Mouse (Mus musculus) embryonic fibroblast, embryonic 13.5 days (primary cell): ENCODE results near the gene Rftn1. TPM values are rescaled to one million over a fixed set of nuclear protein-coding genes. Genes with fewer than 3 reads are reported as not detected.

Experiments
- H3K27ac ChIP-seq: 2 replicates; pipeline ENCODE4 v1.5.1; 2012; ENCODE audit warnings: low read length, control low read depth, inconsistent platforms; ENCODE audit not compliant: insufficient read depth
- H3K4me1 ChIP-seq: 2 replicates; pipeline ENCODE4 v1.6.1; 2011; ENCODE audit warnings: low read length; ENCODE audit not compliant: control insufficient read depth, insufficient read depth
- H3K4me3 ChIP-seq: 2 replicates; pipeline ENCODE4 v1.5.1; 2011; ENCODE audit warnings: mild to moderate bottlenecking, control low read depth, low read length; ENCODE audit not compliant: insufficient read depth
- CTCF ChIP-seq: IDR thresholded peaks from 2 replicates; pipeline ENCODE4 v1.5.1; 2011; ENCODE audit warnings: mild to moderate bottlenecking, control low read depth, low read length, moderate library complexity, borderline replicate concordance; ENCODE audit not compliant: insufficient read depth
- POLR2A ChIP-seq: IDR thresholded peaks from 2 replicates; pipeline ENCODE4 v1.6.1; 2011; ENCODE audit warnings: low read depth, mild to moderate bottlenecking, control low read depth, low read length, moderate library complexity
- polyA plus RNA-seq: library from polyadenylated mRNA; stranded (reverse); fragments of >200 nt; gene quantifications from 2 replicates; pipeline ENCODE4 v1.2.4, GENCODE M21; 2011; ENCODE audit warnings: low read depth; ENCODE audit not compliant: missing spikeins, insufficient read length

Gene Rftn1
- polyA plus RNA-seq, 1 experiment: 15.1 TPM

DNA sequence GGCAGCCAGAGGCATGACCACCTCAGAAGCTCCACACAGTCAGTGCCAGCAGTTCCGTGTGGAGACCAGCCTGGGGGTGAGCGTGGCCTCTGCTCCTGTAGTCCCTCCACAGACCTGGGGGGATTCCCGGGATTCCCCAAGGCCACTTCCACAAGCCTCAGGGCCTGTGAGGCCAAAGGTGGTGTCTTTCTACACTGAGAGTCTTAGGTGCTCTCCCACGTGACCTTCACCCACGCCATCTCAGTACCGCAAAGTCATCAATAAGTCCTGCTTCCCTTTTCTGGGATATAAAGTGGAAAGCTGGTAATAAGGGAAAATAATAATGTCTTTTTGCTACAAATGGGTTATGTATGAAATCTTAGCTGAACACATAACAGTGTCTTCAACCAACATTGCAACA, 92.2 kb downstream of the Rftn1 start:
- Histone ChIP-seq H3K4me3 (no peak overlapping the region), H3K4me1 (peaks cover 2% of the 10 kb centered on the region), H3K27ac (no peak overlapping the region)
- TF ChIP-seq POLR2A: no peak
- TF ChIP-seq CTCF: no peak

DNA sequence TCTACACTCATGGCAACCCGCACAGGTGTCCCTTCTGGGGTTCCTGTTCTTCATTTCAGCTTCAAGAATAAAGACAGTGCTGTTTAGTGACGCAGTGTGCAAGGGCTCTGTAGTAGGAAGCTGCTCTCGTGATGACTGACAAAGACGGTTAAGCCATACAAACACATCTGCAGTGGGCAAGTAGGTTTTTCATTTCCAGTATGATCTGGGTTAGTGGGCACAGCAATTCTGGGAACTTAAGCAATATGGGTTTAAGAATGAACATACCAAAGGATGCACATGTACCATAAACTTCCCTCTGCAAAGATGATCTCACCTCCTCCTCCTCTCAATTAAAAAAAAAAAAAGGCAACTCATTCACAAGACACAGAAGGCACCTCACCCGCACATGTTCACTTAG, 92.6 kb downstream of the Rftn1 start:
- TF ChIP-seq CTCF (no peak), POLR2A (no peak)
- Histone ChIP-seq H3K27ac (no peak overlapping the region), H3K4me1 (peaks cover 2% of the 10 kb centered on the region), H3K4me3 (no peak overlapping the region)

DNA sequence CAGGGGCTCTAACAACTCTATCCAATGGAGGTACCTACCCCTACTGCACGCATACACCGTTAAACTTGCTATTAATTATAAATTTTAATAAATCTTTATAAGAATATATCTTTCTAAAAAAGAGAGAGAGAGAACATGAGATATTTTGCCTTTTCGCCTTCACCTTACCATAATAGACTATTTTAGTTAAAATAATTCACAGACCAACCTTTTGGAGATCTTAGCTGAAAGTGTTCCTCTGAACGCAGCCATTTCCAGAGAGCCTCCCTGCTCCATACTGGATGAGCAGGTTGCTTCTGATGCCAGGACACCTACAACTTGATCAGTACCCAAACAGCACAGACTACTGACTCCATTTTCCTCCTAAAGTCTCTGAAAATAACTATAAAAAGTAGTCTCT, 94.2 kb downstream of the Rftn1 start:
- Histone ChIP-seq H3K4me3 (no peak overlapping the region), H3K4me1 (no peaks in the 10 kb centered on the region; the same call in none of the 2 replicates), H3K27ac (no peak overlapping the region)
- no peak for TF ChIP-seq POLR2A
- TF ChIP-seq CTCF: no peak

DNA sequence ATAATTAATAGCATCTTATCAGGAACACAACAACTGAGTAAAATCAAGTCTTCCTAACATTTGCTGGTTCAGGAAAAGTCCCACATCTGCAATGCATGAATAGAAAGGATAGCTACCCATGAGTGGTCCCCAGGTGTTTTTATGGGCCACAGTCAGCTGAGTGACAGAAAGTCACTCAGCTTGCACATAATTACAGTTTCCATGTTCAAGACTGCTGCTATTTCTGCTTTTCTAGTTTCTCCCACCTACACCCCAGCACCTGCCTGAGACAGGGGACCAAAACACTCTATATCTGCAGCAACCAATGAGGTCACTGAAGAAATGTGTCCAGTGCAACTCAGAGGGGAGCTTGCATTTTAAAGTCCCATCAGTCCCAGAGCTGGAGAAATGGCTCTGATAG, 95.9 kb downstream of the Rftn1 start:
- TF ChIP-seq POLR2A (no peak), CTCF (no peak)
- H3K4me3 ChIP-seq: no peak overlapping the region
- no peak overlapping the region for H3K27ac ChIP-seq

DNA sequence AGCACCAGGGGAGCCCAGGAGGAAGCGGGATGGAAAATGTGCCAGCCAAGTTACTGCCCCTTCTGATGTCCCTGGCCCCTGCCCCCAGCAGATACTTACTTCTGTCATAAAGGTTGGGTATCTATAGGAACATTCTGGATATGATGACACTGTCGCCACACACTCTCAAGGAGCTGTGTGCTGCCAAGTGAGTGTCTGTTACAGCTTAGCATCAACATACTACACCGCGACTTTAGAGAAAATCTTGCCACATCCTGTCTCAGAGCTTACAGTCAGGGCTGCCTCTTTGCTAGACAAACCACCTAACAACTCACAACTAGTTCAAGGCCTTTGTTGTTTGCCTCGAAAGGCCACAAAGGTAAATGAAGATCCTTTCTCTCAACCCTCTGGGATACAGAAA, 96.4 kb downstream of the Rftn1 start:
- Histone ChIP-seq H3K4me1 (no peaks in the 10 kb centered on the region; the same call in none of the 2 replicates), H3K4me3 (no peak overlapping the region), H3K27ac (no peak overlapping the region)
- TF ChIP-seq POLR2A (no peak), CTCF (no peak)

More for the DNA sequence above, 95.9 kb downstream of the Rftn1 start:
- no peaks in the 10 kb centered on the region; the same call in none of the 2 replicates for H3K4me1 ChIP-seq

DNA sequence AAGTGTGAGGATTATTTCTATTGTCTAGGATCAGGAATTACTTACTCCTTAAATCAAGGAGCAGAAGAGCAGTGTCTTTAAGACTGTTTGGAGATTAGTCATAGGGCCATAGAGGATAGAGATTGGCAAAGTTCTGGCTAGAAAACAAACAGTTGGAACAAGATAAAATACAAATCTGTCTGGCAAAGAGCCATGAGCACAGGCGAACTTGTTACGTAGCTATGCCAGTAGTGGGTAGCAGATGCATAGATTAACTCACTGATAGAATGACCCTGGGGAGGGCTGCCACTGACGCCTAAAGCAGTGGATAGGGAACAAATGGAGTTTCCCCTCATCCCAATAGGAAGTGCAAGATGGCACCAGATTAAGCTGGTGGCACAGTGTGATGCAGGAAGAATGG, 97.1 kb downstream of the Rftn1 start:
- no peak overlapping the region for H3K27ac ChIP-seq
- no peaks in the 10 kb centered on the region; the same call in none of the 2 replicates for H3K4me1 ChIP-seq
- TF ChIP-seq CTCF (no peak), POLR2A (no peak)
- no peak overlapping the region for H3K4me3 ChIP-seq

DNA sequence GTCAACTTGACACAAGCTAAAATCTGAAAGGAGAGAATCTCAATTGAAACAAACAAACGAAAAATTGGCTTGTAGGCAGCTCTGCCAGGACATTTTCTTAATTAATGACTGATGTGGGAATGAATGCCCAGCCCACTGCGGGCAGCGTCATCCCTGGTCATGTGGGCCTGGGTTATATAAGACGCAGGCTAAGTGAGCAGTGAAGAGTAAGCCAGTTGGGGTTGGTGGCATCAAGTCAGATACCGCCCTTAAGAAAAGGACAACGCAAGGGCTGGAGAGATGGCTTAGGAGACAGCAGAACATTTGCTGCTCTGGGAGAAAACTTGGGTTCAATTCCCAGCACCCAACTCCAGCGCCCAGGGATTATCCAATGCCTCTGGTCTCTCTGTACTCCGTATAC, 97.6 kb downstream of the Rftn1 start:
- Histone ChIP-seq H3K4me3 (no peak overlapping the region), H3K27ac (no peak overlapping the region)
- TF ChIP-seq CTCF (no peak), POLR2A (no peak)

DNA sequence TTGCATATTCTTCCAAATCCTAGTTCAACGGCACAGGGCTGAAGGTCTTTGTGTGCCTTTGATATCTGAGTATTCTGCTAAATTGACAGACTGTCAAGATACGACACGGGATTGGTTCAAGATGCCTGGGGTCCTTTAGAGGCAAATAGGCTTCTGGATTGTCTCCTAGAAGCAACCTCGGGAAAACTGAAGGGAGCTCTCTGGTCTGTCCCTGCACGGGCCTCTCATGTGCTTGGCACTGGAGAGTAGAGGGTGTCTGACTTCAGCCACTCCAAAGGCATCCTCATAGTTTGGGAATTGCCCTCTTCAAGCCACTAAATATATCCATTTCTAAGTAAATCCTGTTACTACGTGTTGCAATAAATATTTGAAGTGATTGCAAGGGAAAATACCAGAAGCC, 98.6 kb downstream of the Rftn1 start:
- H3K27ac ChIP-seq: peak overlapping the region; percentile 19; the same call in 1 of the 2 replicates
- TF ChIP-seq POLR2A (no peak), CTCF (no peak)
- no peaks in the 10 kb centered on the region; the same call in 1 of the 2 replicates for H3K4me1 ChIP-seq
- H3K4me3 ChIP-seq: no peak overlapping the region

More for the DNA sequence above, 97.6 kb downstream of the Rftn1 start:
- H3K4me1 ChIP-seq: no peaks in the 10 kb centered on the region; the same call in none of the 2 replicates

DNA sequence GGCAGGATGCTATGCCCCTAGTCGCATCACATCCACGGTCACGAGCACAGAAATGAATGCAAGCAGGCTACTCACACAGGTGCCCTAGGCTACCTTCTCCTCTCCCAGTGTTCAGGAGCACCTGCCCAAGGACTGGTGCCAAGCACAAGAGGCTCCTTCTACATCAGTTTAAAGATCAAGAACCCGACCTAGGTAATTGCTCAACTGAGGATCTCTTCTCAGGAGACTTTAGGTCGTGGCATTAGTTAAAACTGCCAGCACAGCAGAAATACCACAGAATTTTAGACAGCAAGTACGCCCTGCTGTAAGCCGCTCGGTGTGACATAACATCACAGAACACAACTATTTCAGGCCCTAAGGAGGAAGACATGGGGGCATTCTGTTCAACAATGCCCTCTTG, 100.7 kb downstream of the Rftn1 start:
- Histone ChIP-seq H3K4me3 (no peak overlapping the region), H3K27ac (no peak overlapping the region), H3K4me1 (no peaks in the 10 kb centered on the region; the same call in 1 of the 2 replicates)
- no peak for TF ChIP-seq CTCF
- no peak for TF ChIP-seq POLR2A

DNA sequence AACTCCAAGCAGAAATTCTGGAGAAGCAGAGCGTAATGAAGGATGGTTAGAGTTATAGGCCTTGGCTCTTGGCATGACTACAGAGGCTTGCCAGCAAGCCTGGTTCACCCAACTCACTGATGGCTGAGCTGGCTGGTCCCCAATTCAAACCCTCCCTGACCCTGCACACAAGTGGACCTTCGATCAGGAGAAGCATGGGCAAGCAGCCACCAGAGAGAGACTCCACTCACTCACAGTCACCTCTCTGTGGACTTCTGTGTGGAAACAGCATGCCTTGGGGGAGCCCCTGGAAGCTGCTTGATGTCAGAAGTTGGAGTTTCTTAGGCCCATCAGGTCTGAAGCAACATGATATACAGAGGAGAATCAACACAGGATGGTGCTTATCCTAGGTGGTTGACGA, 102.4 kb downstream of the Rftn1 start:
- Histone ChIP-seq H3K4me1 (no peaks in the 10 kb centered on the region; the same call in 1 of the 2 replicates), H3K4me3 (no peak overlapping the region), H3K27ac (no peak overlapping the region)
- no peak for TF ChIP-seq CTCF
- no peak for TF ChIP-seq POLR2A
